Mouse (Mus musculus) spleen, adult 18-20 months (tissue): ENCODE data around the gene Sap18.
"Not testable (repeated sequence)": the region's sequence is repeated elsewhere in the genome, so short reads cannot be mapped to it uniquely, and the experiment has no call there.

Source experiments
- DNase-seq, 2 experiments: peaks; one replicate each; pipeline ENCODE4 v3.0.0; 2022; ENCODE audit warnings: mixed read lengths in 2 of 2

Gene Sap18

GRCm38 (mm10) chr14:57827284-57827683 lies 29.3 kb downstream of the Sap18 start:
- DNase-seq: no peak

GRCm38 (mm10) chr14:57833526-57833925 lies 35.5 kb downstream of the Sap18 start:
- DNase-seq: no peak

- no peak for DNase-seq
Observed at GRCm38 (mm10) chr14:57835157-57835556, 37.2 kb downstream of the Sap18 start.

GRCm38 (mm10) chr14:57844535-57844934 lies 46.6 kb downstream of the Sap18 start:
- no peak for DNase-seq

- DNase-seq: not testable (repeated sequence)
Observed at GRCm38 (mm10) chr14:57848061-57848460, 50.1 kb downstream of the Sap18 start.

- no peak for DNase-seq
Observed at GRCm38 (mm10) chr14:57848646-57849045, 50.7 kb downstream of the Sap18 start.

- DNase-seq: no peak
Observed at GRCm38 (mm10) chr14:57850330-57850729, 52.4 kb downstream of the Sap18 start.

GRCm38 (mm10) chr14:57852961-57853360 lies 55.0 kb downstream of the Sap18 start:
- DNase-seq: no peak

- DNase-seq: not testable (repeated sequence)
Observed at GRCm38 (mm10) chr14:57856037-57856436, 58.1 kb downstream of the Sap18 start.
